In the genomic region with DNA sequence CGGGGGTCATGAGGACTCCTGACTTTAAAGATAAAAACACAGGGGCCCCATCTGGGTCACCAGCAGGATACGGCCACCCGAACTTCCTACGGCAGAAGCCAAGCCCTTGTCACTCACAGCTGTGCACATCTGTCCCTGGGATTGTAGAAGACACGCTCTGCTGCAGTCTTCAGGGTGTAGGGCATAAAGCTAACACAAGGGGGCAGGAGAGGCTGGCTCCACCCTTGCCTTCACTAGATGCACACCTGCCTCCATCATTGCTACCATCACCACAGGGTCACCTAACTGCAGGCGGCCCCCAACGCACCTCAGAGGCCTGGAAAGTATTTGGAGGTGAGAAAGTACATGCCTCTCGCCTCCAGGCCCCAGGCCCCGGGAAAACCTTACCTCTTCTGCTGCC, we compare ENCODE assay signal across 12 mouse cellular contexts. TPM values are rescaled to one million over a fixed set of nuclear protein-coding genes. Genes with fewer than 3 reads are reported as not detected.
A peak's percentile ranks its signal among the peaks of the same experiment; 100 is the strongest.
DNase-seq lines count a peak whose midpoint lies in the region; ATAC-seq and TF ChIP-seq lines count a peak whose summit lies in the region.
"Had no signal": no experiment of that assay in that cellular context is flagged by ENCODE, and none has a peak within 500 bp of the region (broad histone marks: within the 10 kb centered on the region; RNA-seq: fewer than 3 reads in every experiment).

No protein-coding gene starts in this region.

- no peaks in the 10 kb centered on the region for H3K9me3 ChIP-seq in liver, postnatal 0 days (ENCODE audit: low read length)
- 0 out of 2 replicates have a peak, but pooled peaks cover 3% of the 10 kb centered on the region for H3K9me3 ChIP-seq in liver, embryonic 11.5 days (ENCODE audit: control insufficient read depth, low read length)
- H3K9me3 ChIP-seq: intestine, embryonic 15.5 days had no signal

- no peak overlapping the region for H3K4me2 ChIP-seq in liver, postnatal 0 days (ENCODE audit: low read depth, low read length)
- H3K4me2 ChIP-seq in liver, embryonic 11.5 days: no peak overlapping the region
- H3K4me2 ChIP-seq: heart, embryonic 12.5 days; intestine, embryonic 15.5 days had no signal

- no peak for ATAC-seq in liver, postnatal 0 days
- no peak for ATAC-seq in liver, embryonic 11.5 days (replicated peaks; ENCODE audit: low FRiP score)
- ATAC-seq in megakaryocyte-erythroid progenitor cell, adult 5-6 weeks (replicated peaks; ENCODE audit: low FRiP score, low TSS enrichment, poor library complexity, severe bottlenecking): peak; percentile 57
- ATAC-seq: intestine, embryonic 15.5 days had no signal

- H3K4me1 ChIP-seq in liver, postnatal 0 days (ENCODE audit: insufficient read depth): peaks cover 4% of the 10 kb centered on the region
- H3K4me1 ChIP-seq in liver, embryonic 11.5 days (replicated peaks; ENCODE audit: control insufficient read depth, insufficient read depth, low read length): no peaks in the 10 kb centered on the region
- H3K4me1 ChIP-seq: heart, embryonic 12.5 days had no signal

- no peak overlapping the region for H3K27ac ChIP-seq in liver, postnatal 0 days (ENCODE audit: low read depth)
- H3K27ac ChIP-seq in liver, embryonic 11.5 days (ENCODE audit: low read depth, low read length): no peak overlapping the region
- H3K27ac ChIP-seq: intestine, embryonic 15.5 days; macrophage had no signal

- H3K9ac ChIP-seq in liver, postnatal 0 days (replicated peaks): no peak overlapping the region
- no peak overlapping the region for H3K9ac ChIP-seq in liver, embryonic 11.5 days (ENCODE audit: low read depth, low read length)
- H3K9ac ChIP-seq: heart, embryonic 12.5 days; intestine, embryonic 15.5 days had no signal

- H3K27me3 ChIP-seq in liver, postnatal 0 days (ENCODE audit: insufficient read depth, low read length): no peaks in the 10 kb centered on the region
- no peaks in the 10 kb centered on the region for H3K27me3 ChIP-seq in liver, embryonic 11.5 days (replicated peaks; ENCODE audit: control insufficient read depth, insufficient read depth, low read length)
- H3K27me3 ChIP-seq: heart, embryonic 12.5 days; intestine, embryonic 15.5 days had no signal

- no peak for TF ChIP-seq EP300 in liver, postnatal 0 days (IDR thresholded peaks at IDR 0.05; ENCODE audit: low read depth)

- no peak overlapping the region for H3K4me3 ChIP-seq in liver, postnatal 0 days (ENCODE audit: low read depth, low read length)
- no peak overlapping the region for H3K4me3 ChIP-seq in liver, embryonic 11.5 days (ENCODE audit: low read depth, low read length)
- H3K4me3 ChIP-seq: heart, embryonic 12.5 days; intestine, embryonic 15.5 days had no signal

- 87% methylated on average over 9 of the region's 9 CpGs for WGBS in liver, postnatal 0 days (ENCODE audit: insufficient replicate concordance)
- 88% methylated on average over 9 of the region's 9 CpGs for WGBS in liver, embryonic 11.5 days

- peak; percentile 77 for TF ChIP-seq CTCF in liver, postnatal 0 days (IDR thresholded peaks at IDR 0.05; ENCODE audit: low read depth)

- peaks cover 38% of the 10 kb centered on the region for H3K36me3 ChIP-seq in liver, postnatal 0 days (replicated peaks; ENCODE audit: insufficient read depth, low read length)
- peaks cover 55% of the 10 kb centered on the region for H3K36me3 ChIP-seq in liver, embryonic 11.5 days (ENCODE audit: control insufficient read depth, insufficient read depth, low read length)

- peak; percentile 46 for DNase-seq in adrenal gland, postnatal 10 days
- no peak for DNase-seq in adrenal gland, postnatal 14 days
- DNase-seq in liver, postnatal 0 days: peak; percentile 49
- no peak for DNase-seq in liver, embryonic 11.5 days (ENCODE audit: low spot score)
- DNase-seq in ZHBTc4 (ENCODE audit: low read depth, low spot score): peak; percentile 54
- no peak for DNase-seq in frontal cortex, postnatal 25 days (ENCODE audit: low spot score in 2 of 2)
- DNase-seq in cerebellum, postnatal 36 days: no peak
- DNase-seq: layer of hippocampus, postnatal 36 days had no signal

RNA-seq across cellular contexts. Expression of gene Ttyh3, which starts 19.8 kb away (rescaled TPM):
- 100 to 1,000 TPM in 1 of 2 experiments, 10 to 100 TPM in 1; 79.8 to 108 TPM for total RNA-seq in adrenal gland, postnatal 10 days (2021)
- total RNA-seq in adrenal gland, postnatal 14 days (2021): 72.5 and 83.6 TPM in 2 replicates
- polyA plus RNA-seq in liver, postnatal 0 days (2015; fragmentation: Nextera tagmentation; extraction: Ambion mirVana): 5.2 and 6.5 TPM in 2 replicates
- polyA plus RNA-seq in liver, embryonic 11.5 days (2014; fragmentation: Nextera tagmentation; extraction: Ambion mirVana): 24.3 and 26.5 TPM in 2 replicates
- total RNA-seq in megakaryocyte-erythroid progenitor cell, adult 5-6 weeks (2014; fragmentation: Nextera tagmentation): 26.7 and 32.2 TPM in 2 replicates
- 5.6 and 8.6 TPM in 2 replicates for total RNA-seq in megakaryocyte-erythroid progenitor cell, adult 5-6 weeks (2017)

RNA-seq across cellular contexts. Expression of gene Lfng, which starts 21.9 kb away (rescaled TPM):
- total RNA-seq in adrenal gland, postnatal 10 days (2021): 10 to 100 TPM; 18.2 to 24.6 TPM
- 13.7 and 26.8 TPM in 2 replicates for total RNA-seq in adrenal gland, postnatal 14 days (2021)
- 5.0 and 5.9 TPM in 2 replicates for polyA plus RNA-seq in liver, postnatal 0 days (2015; fragmentation: Nextera tagmentation; extraction: Ambion mirVana)
- polyA plus RNA-seq in liver, embryonic 11.5 days (2014; fragmentation: Nextera tagmentation; extraction: Ambion mirVana): 10.6 and 11.0 TPM in 2 replicates
- total RNA-seq in megakaryocyte-erythroid progenitor cell, adult 5-6 weeks (2014; fragmentation: Nextera tagmentation): 17.6 and 38.9 TPM in 2 replicates
- 21.3 and 22.9 TPM in 2 replicates for total RNA-seq in megakaryocyte-erythroid progenitor cell, adult 5-6 weeks (2017)

Comparison
In these comparisons a context has a peak if more than half of its experiments do, and no peak if none do; other contexts are left out.
1. DNase-seq: peak in adrenal gland, postnatal 10 days (single experiment), liver, postnatal 0 days (single experiment) and ZHBTc4 (single experiment); none in adrenal gland, postnatal 14 days (single experiment), liver, embryonic 11.5 days (single experiment), frontal cortex, postnatal 25 days (0 of 2) and cerebellum, postnatal 36 days (0 of 2).